Comparison of ENCODE assay signal across 9 mouse cellular contexts in the genomic region with DNA sequence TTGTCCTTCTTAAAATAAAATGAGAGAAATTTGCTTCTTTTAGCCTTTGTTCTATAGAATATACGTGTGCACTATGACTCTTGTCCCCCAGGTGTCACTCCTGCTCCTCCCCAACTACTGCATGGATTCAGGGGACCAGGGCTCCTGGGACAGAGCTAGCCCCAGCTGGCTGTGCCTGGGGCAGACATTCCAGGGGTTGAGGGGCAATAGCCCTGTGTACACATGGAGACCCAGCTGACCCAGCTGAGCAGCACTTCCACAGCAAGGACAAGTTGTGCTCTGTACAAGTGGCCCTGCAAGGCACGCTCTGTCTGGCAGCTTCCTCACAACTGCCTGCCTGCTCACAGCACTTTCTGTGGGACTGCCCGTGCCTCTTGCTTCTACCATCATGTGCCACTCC. TPM values are rescaled to one million over a fixed set of nuclear protein-coding genes. Genes with fewer than 3 reads are reported as not detected.
DNase-seq lines count a peak whose midpoint lies in the region; ATAC-seq lines count a peak whose summit lies in the region.
"Had no signal": no experiment of that assay in that cellular context is flagged by ENCODE, and none has a peak within 500 bp of the region (broad histone marks: within the 10 kb centered on the region; RNA-seq: fewer than 3 reads in every experiment).

No protein-coding gene starts in this region.

- WGBS in hindbrain, embryonic 11.5 days = 80% methylated on average over 3 of the region's 3 CpGs
- WGBS in hindbrain, embryonic 16.5 days = 71% methylated on average over 3 of the region's 3 CpGs
- WGBS in hindbrain, embryonic 12.5 days = 69% methylated on average over 3 of the region's 3 CpGs

- H3K27me3 ChIP-seq in hindbrain, embryonic 11.5 days (ENCODE audit: control insufficient read depth, insufficient read depth, low read length) = no peaks in the 10 kb centered on the region
- H3K27me3 ChIP-seq in hindbrain, embryonic 16.5 days (replicated peaks; ENCODE audit: control insufficient read depth, insufficient read depth, low read length) = no peaks in the 10 kb centered on the region
- no peaks in the 10 kb centered on the region for H3K27me3 ChIP-seq in hindbrain, embryonic 12.5 days

- no peak for ATAC-seq in hindbrain, embryonic 11.5 days (ENCODE audit: low FRiP score)
- no peak for ATAC-seq in hindbrain, embryonic 16.5 days
- ATAC-seq in hindbrain, embryonic 12.5 days (ENCODE audit: low FRiP score) = peak; percentile 57; the same call in 1 of the 2 replicates
- ATAC-seq in frontal cortex, adult (ENCODE audit: low TSS enrichment) = no peak
- ATAC-seq: inflammation-experienced regulatory T-cells, adult 6 months had no signal

- H3K36me3 ChIP-seq in hindbrain, embryonic 11.5 days (ENCODE audit: control insufficient read depth, insufficient read depth, low read length) = 0 out of 2 replicates have a peak, but pooled peaks cover 6% of the 10 kb centered on the region
- peaks cover 31% of the 10 kb centered on the region for H3K36me3 ChIP-seq in hindbrain, embryonic 16.5 days (ENCODE audit: control insufficient read depth, insufficient read depth, low read length)
- H3K36me3 ChIP-seq in hindbrain, embryonic 12.5 days = peaks cover 41% of the 10 kb centered on the region

- H3K4me2 ChIP-seq in hindbrain, embryonic 11.5 days (replicated peaks; ENCODE audit: low read depth, low read length) = no peak overlapping the region
- no peak overlapping the region for H3K4me2 ChIP-seq in hindbrain, embryonic 16.5 days (ENCODE audit: low read length)
- H3K4me2 ChIP-seq in hindbrain, embryonic 12.5 days (replicated peaks) = no peak overlapping the region

- no peaks in the 10 kb centered on the region for H3K9me3 ChIP-seq in hindbrain, embryonic 11.5 days (ENCODE audit: control insufficient read depth, low read length)
- no peaks in the 10 kb centered on the region for H3K9me3 ChIP-seq in hindbrain, embryonic 16.5 days (ENCODE audit: control insufficient read depth, low read length)
- H3K9me3 ChIP-seq in hindbrain, embryonic 12.5 days (replicated peaks) = no peaks in the 10 kb centered on the region

- H3K9ac ChIP-seq in hindbrain, embryonic 11.5 days (ENCODE audit: low read depth, low read length) = no peak overlapping the region
- H3K9ac ChIP-seq in hindbrain, embryonic 16.5 days (ENCODE audit: low read depth, low read length) = no peak overlapping the region
- H3K9ac ChIP-seq in hindbrain, embryonic 12.5 days = no peak overlapping the region

- H3K4me3 ChIP-seq in hindbrain, embryonic 11.5 days (ENCODE audit: low read depth, low read length) = no peak overlapping the region
- H3K4me3 ChIP-seq in hindbrain, embryonic 16.5 days (ENCODE audit: low read length) = no peak overlapping the region
- no peak overlapping the region for H3K4me3 ChIP-seq in hindbrain, embryonic 12.5 days

- no peaks in the 10 kb centered on the region for H3K4me1 ChIP-seq in hindbrain, embryonic 11.5 days (replicated peaks; ENCODE audit: control insufficient read depth, insufficient read depth, low read length)
- no peaks in the 10 kb centered on the region for H3K4me1 ChIP-seq in hindbrain, embryonic 16.5 days (ENCODE audit: control insufficient read depth, insufficient read depth, low read depth, low read length)
- 0 out of 2 replicates have a peak, but pooled peaks cover 4% of the 10 kb centered on the region for H3K4me1 ChIP-seq in hindbrain, embryonic 12.5 days

- H3K27ac ChIP-seq in hindbrain, embryonic 11.5 days (ENCODE audit: low read depth, low read length) = no peak overlapping the region
- H3K27ac ChIP-seq in hindbrain, embryonic 16.5 days (ENCODE audit: low read depth, low read length) = no peak overlapping the region
- H3K27ac ChIP-seq in hindbrain, embryonic 12.5 days = no peak overlapping the region

- peak; percentile 39 for DNase-seq in hindbrain, embryonic 11.5 days (ENCODE audit: low spot score)
- peak; percentile 37 for DNase-seq in NIH3T3 (ENCODE audit: low read depth)
- peak; percentile 79 for DNase-seq in lung, postnatal 36 days
- DNase-seq in gastrocnemius, postnatal 36 days = no peak
- no peak for DNase-seq in ovary, postnatal 36 days (ENCODE audit: low spot score)

- intact Hi-C loops in gastrocnemius, postnatal 36 days (cut with DNase I) = no loop called here

RNA-seq across cellular contexts. Expression of gene Tef, which starts 6.0 kb away (rescaled TPM):
- polyA plus RNA-seq in hindbrain, embryonic 11.5 days (2014; fragmentation: Nextera tagmentation; extraction: Ambion mirVana) = 12.0 and 12.4 TPM in 2 replicates
- polyA plus RNA-seq in hindbrain, embryonic 16.5 days (2015; fragmentation: Nextera tagmentation; extraction: Ambion mirVana) = 22.9 and 23.1 TPM in 2 replicates
- 30.0 and 31.9 TPM in 2 replicates for polyA plus RNA-seq in hindbrain, embryonic 12.5 days (2016; fragmentation: Nextera tagmentation; extraction: Ambion mirVana)
- total RNA-seq in gastrocnemius, postnatal 36 days (2021) = 100 to 1,000 TPM; 167 to 181 TPM

RNA-seq across cellular contexts. Expression of gene Rangap1, which starts 50.9 kb away (rescaled TPM):
- 130 and 145 TPM in 2 replicates for polyA plus RNA-seq in hindbrain, embryonic 11.5 days (2014; fragmentation: Nextera tagmentation; extraction: Ambion mirVana)
- polyA plus RNA-seq in hindbrain, embryonic 16.5 days (2015; fragmentation: Nextera tagmentation; extraction: Ambion mirVana) = 164 and 165 TPM in 2 replicates
- 131 and 134 TPM in 2 replicates for polyA plus RNA-seq in hindbrain, embryonic 12.5 days (2016; fragmentation: Nextera tagmentation; extraction: Ambion mirVana)
- total RNA-seq in gastrocnemius, postnatal 36 days (2021) = 10 to 100 TPM; 18.9 to 19.5 TPM

RNA-seq across cellular contexts. Expression of gene Zc3h7b, which starts 51.4 kb away (rescaled TPM):
- 36.8 and 52.6 TPM in 2 replicates for polyA plus RNA-seq in hindbrain, embryonic 11.5 days (2014; fragmentation: Nextera tagmentation; extraction: Ambion mirVana)
- 39.3 and 49.6 TPM in 2 replicates for polyA plus RNA-seq in hindbrain, embryonic 16.5 days (2015; fragmentation: Nextera tagmentation; extraction: Ambion mirVana)
- 51.6 and 52.1 TPM in 2 replicates for polyA plus RNA-seq in hindbrain, embryonic 12.5 days (2016; fragmentation: Nextera tagmentation; extraction: Ambion mirVana)
- 10 to 100 TPM; 27.3 to 28.3 TPM for total RNA-seq in gastrocnemius, postnatal 36 days (2021)

Comparison
In these comparisons a context has a peak if more than half of its experiments do, and no peak if none do; other contexts are left out.
1. DNase-seq: peak in hindbrain, embryonic 11.5 days (single experiment), NIH3T3 (single experiment) and lung, postnatal 36 days (single experiment); none in gastrocnemius, postnatal 36 days (0 of 2) and ovary, postnatal 36 days (single experiment).